Mouse (Mus musculus): ENCODE results near the gene Spata13.

Gene Spata13

GRCm38 (mm10) chr14:60676625-60677314 lies 43.0 kb downstream of the Spata13 start:
- ATAC-seq (ENCODE audit: low TSS enrichment): no peak

DNA sequence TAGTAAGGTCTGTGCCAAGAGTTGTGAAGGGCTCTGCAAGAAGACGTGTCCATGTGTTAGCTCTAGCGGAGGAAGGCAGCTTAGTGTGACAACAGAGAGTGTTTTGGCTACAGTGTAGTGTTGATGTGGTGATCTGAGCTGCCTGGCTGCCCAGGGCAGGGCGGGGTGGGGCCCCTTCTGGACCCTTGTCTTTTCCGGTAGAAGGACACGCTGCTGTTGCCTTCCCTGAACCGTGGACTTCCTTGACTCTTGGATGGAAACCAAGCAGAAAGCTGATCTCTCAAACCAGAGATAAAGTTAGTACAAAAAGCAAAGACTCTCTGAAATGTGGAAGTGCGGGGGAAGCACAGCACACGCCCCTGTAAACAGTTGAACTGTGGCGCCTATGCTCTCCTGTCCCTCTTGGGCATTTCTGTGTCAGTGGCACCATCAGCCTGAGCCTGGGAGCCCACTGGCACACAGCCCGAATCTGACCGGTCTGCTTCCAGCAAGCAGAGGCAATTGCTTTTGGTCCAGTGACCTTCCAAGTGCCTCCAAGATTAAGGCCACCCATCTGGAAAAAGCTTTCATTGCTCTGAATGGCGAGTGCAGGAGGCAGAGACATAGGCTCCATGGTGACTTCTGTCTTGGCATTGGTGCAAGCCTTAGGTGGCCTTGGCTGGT lies 48.7 kb downstream of the Spata13 start:
- no peak for ATAC-seq (ENCODE audit: low TSS enrichment)

- no peak for ATAC-seq (ENCODE audit: low TSS enrichment)
These were observed 50.2 kb downstream of the Spata13 start for GRCm38 (mm10) chr14:60683989-60684388.

- ATAC-seq (ENCODE audit: low TSS enrichment): peak; percentile 57
These were observed 52.9 kb downstream of the Spata13 start for GRCm38 (mm10) chr14:60686733-60687132.

DNA sequence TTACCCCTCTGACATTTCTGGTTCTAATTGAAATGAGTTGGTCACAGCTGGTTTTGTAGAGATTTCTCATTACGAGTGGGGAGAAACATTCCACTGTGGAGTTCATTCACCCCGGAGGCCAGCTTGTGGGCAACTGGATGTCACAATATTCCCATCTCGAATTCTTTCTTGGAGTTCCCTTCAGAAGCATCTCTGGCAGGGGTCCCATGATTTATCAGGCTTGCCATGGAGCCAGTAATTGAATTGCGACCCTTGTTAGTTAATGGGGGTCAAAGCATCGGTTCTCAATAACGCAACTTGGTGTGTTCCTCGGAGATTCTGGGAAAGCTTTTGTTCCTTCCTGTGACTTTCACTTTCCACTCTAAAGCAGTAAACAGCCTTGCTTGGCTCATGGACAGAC lies 53.4 kb downstream of the Spata13 start:
- no peak for ATAC-seq (ENCODE audit: low TSS enrichment)

DNA sequence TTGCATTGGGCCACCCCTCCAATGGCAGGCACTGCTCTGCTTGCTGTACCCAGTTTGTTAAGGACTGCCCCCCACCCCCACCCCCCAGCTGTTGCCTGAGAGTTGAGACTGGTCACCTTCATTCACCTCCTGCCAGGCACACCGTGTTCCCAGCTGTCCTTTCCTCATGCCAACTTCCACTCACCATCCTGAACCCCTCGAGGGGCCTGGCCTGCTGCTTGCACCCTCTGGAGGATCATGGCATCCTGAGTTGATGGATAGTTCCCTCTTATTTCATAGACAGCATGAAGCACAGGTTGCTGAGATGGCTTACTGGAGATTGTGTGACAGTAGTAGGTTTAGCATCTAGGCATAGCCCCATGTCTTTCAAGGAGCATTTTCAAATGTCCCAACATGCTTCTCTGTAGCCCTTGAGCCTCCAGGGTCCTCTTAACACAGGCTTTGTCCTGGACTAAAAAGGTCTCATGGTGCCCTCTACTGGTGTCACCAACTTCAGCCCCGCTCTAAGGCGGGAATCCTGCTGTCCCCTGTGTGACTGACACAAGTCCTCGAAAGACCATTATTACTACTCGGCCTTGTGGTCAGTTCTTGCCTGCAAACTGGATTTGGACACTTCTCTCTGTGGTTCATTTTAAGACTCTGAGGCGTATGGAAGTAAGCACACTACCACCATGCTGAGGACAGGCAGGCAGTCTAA lies 54.9 kb downstream of the Spata13 start:
- peak; percentile 58; the same call in 1 of the 2 replicates for ATAC-seq (ENCODE audit: low TSS enrichment)

- ATAC-seq (ENCODE audit: low TSS enrichment): no peak
These were observed 56.0 kb downstream of the Spata13 start for GRCm38 (mm10) chr14:60689768-60690167.

DNA sequence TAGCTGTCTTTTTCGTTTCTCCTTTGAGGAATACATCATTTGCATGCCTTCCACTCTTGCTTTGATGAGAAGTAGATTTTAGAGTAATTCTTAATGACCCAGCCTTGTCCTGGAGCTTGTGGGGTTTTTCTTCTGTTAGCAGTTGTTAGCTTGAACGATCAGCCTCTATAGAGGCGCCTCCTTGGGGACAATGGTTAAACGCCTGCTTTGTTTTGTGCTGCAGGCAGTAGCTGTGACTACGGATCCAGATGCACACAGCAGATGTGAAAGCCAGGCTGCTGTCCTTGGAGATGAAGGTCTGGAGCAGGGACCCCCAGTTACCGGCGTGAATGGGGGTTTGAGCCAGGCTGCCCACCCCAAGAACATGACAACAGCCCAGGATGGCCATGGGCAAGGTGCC lies 56.8 kb downstream of the Spata13 start:
- ATAC-seq (ENCODE audit: low TSS enrichment): no peak

GRCm38 (mm10) chr14:60693122-60693536 lies 59.3 kb downstream of the Spata13 start:
- ATAC-seq (ENCODE audit: low TSS enrichment): peak; percentile 85

GRCm38 (mm10) chr14:60693666-60694065 lies 59.9 kb downstream of the Spata13 start:
- 0 out of 2 replicates have a peak, but pooled peaks have one; percentile 21 for ATAC-seq (ENCODE audit: low TSS enrichment)

DNA sequence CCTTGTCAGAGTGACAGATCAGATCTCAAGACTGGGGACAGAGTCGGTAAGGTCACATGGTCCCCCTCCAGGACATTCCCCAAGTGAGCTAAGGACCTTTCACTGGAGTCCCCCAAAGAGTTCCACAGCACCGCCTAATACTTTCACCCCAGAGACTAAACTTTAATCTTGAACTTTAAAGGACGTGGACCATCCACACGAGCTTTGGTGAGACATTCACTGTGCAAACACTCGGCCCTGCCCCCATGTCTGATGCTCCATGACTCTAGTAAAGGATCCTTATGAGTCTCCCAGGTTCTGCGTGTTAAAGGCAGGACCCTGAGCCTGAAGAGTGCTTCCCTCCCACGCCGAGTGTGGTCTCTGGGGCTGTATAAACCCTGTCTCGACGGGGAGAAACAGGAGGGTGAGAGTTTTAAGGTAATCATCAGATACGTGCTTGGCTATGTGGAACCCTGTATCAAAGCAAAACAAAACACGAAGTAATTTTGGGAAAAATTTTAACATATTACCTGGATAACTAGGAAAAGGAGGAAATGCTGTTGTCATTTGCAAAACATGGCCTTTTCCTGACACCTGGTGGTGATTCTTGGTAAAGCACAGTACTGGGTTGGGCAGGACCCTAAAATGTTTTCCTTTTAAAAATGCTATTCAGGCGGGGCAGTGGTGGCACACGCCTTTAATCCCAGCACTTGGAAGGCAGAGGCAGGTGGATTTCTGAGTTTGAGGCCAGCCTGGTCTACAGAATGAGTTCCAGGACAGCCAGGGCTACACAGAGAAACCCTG lies 60.6 kb downstream of the Spata13 start:
- no peak for ATAC-seq (ENCODE audit: low TSS enrichment)

DNA sequence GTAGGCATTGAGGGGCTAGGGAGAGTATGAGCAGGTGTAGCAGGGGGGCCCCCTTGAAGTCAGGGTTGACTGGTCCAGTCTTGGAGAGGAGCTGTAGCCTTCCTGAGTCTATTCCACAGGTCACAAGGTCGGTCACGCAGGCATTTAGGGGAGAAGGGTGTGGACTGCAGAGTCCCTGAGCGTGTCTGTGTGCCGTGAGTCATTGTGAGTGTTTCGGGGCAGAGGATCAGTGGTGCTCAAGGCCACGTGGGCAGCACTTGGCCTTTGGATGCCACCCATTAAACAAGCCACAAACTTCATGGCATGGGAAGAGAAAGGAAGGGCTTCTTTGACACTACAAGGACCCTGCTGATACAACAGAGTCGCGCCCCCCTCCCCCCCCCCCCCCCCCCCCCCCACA lies 63.5 kb downstream of the Spata13 start:
- no peak for ATAC-seq (ENCODE audit: low TSS enrichment)

DNA sequence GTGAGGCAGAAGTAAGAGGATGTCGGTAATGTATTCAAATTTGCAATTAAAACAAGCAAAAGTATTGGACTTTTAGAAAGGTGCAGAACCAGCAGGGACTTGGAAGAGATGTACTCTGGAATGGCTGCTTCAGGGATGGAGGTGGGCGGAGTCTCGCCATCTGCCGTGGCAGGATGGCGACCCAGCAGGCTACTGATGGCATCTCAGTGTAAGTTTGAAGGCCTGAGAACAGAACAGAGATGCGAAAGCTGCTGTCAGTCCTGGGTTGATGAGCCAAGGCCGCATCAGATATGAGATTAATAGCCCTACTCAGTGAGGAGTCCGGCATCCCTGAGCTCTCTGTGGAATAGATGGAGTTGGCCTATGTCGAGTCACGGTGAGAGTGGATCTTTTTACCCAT lies 65.2 kb downstream of the Spata13 start:
- no peak for ATAC-seq (ENCODE audit: low TSS enrichment)

DNA sequence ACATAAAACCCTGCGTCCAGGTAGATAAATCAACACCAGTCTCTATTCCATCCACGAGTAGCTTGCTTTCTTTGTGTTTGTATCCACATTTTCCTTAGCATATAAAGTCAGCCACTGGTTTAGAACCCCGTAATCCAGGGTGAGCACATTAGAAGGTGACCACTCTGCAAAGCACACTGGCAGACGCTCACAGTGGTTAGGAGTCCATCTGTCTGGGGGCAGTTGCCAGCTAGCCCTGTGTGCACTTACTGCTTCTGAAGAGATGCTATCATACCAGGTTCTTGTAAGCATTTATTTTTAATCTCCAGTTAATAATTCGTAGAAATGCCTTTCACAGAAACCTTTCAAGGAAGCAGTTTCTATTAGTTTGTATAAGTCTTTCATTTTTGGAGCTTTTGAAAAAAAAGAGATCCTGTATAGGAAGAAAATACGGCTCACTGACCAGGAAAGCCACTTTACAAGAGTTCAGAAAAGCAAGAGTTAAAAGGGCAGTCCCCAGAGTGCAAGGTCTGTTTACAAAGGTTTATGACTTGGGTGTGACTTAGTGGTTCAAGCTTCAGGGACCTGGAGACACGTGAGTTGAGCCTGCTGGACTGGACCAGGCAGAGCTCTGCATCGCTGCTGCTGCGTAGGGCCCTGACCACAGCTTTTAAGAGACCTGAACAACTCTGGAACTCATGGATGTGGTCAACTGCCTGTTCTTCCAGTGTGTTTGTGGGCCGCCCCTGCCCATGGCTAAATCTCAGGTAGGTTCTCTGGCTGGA lies 68.8 kb downstream of the Spata13 start:
- ATAC-seq (ENCODE audit: low TSS enrichment): no peak

- no peak for ATAC-seq (ENCODE audit: low TSS enrichment)
These were observed 70.7 kb downstream of the Spata13 start for GRCm38 (mm10) chr14:60704510-60704909.

DNA sequence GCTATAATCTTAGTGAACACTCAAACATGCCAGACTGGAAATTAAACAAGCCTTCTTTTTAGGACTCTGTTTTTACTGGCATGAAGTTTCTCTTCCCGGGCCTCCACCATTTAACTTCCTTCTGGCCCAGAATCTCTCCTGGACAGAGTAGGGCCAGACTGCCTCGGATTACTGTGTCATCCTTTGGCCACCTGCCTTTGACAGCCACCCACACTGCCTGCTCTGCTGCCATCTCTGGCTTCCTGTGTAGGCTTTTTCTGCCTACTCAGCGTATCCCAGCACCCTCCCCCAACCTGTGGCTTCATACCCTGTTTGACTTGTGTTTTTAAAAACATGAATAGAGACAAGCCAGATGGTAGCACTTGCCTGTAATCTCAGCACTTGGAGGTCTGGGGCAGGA lies 71.2 kb downstream of the Spata13 start:
- ATAC-seq (ENCODE audit: low TSS enrichment): peak; percentile 82

DNA sequence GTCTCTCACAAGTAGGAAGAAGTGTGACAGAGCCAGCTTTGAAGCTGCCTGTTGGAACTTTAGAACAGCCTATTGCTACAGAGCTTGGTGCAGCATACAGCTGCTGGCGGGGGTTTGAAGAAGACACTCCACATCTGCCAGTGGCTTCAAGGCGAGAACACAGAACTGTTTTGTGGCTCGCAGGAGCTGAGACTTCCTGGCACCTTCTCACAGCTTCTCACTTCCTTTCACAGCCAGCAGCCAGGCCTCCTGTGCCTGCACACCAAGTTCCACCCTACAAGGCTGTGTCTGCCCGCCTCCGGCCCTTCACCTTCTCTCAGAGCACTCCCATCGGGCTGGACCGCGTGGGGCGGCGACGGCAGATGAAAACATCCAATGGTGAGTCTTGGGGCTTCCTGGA lies 75.4 kb downstream of the Spata13 start:
- ATAC-seq (ENCODE audit: low TSS enrichment): peak; percentile 36

GRCm38 (mm10) chr14:60709749-60710148 lies 75.9 kb downstream of the Spata13 start:
- no peak for ATAC-seq (ENCODE audit: low TSS enrichment)

- ATAC-seq (ENCODE audit: low TSS enrichment): no peak
These were observed 77.4 kb downstream of the Spata13 start for GRCm38 (mm10) chr14:60711161-60711560.

DNA sequence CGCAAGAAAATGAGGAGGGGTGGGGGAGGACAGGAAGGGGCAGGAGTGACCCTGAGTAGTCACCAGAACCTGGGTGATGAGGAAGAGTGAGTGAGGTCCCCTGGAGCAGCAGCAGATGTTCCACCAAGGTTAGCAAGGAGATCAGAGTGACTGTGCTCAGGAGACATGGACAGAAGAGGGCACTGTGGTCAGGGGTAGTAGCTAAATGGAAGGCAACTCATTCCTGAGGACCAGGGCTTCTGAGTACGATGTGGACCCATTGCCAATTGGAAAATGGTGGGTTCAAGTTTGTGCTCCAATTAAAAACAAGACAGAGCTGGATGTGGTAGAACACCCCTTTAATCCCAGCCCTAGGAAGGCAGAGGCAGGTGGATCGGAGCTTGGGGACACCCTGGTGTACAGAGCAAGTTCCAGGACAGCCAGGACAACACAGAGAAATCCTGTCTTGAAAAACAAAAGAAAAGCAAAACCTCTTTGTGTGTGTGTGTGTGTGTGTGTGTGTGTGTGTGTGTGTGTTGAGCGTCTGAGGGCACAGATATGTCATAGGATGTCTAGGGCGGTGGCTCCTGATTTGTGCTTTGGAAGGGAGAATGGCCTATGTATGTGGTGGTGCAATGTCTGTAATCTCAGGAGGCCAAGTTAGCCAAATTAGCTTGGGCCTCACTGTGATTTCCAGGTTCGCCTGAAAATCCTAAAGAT lies 77.9 kb downstream of the Spata13 start:
- no peak for ATAC-seq (ENCODE audit: low TSS enrichment)
